Mouse (Mus musculus) stomach, postnatal 0 days (tissue): Measurements from ENCODE around the gene Naa35.

Experiments used
- CTCF ChIP-seq: IDR thresholded peaks from 2 replicates; pipeline ENCODE4 v1.5.1; 2016; ENCODE audit warnings: antibody characterized with exemption, low read depth, mild to moderate bottlenecking, moderate library complexity
- EP300 ChIP-seq: optimal IDR thresholded peaks from 2 replicates; pipeline ENCODE3; 2016; ENCODE audit warnings: antibody characterized with exemption

DNA sequence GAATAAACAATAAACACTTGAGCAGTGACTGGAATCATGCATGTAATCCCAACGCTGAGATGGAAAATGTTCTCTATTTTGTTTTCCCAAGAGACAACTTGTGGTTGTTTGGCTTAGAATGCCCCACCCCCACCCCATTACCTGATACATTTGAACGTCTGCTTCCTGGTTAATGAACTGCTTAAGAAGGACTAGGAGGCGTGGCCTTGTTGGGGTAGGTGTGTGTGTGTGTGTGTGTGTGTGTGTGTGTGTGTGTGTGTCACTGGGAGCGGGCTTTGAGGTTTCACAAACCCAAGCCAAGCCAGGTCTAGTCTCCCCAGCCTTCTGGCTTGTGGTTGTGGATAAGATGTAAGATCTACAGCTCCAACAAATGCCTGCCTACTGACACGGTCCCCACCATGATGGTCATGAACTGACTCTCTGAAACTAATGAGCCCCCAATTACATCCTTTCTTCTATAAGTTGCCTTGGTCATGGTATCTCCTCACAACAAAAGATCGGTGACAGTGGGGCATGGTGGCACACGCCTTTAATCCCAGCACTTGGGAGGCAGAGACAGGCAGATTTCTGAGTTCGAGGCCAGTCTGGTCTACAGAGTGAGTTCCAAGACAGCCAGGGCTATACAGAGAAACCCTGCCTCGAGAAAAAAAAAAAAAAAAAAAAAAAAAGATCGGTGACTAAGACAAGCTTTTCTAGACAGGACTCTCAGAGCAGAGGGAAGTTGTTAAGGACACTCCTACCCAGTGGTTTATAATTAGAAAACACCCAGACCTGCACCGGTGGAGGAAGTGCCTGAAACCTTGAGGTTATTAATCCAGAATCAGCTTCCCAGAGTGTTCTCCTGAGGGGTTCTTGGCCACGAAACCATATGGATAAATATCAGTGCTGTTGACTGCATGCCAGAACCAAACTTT, 91.5 kb downstream of the Naa35 start:
- TF ChIP-seq CTCF = no peak
- TF ChIP-seq EP300 = no peak
